In the genomic region with DNA sequence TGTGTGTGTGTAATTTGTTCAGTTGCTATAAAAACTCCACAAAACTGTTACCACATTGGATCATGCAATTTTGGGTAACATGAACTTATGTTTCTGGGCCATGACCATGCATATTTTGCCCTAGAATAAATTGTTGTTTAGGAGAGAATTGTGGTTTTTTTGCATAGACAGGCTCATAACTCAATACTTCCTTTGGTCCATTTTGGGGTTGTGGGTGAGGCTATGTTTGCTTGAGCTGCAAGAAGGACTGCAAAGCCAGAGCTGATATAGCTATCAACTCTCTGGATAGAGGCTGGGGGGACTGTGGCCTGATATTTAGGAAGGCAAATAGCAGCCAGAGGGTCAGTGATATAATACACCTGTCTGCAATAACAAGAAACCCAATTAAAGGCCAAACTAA, we compare ENCODE assay signal across 22 mouse cellular contexts.
DNase-seq lines count a peak whose midpoint lies in the region; ATAC-seq lines count a peak whose summit lies in the region.
"Had no signal": no experiment of that assay in that cellular context is flagged by ENCODE, and none has a peak within 500 bp of the region (broad histone marks: within the 10 kb centered on the region; RNA-seq: fewer than 3 reads in every experiment).

No protein-coding gene starts in this region.

- no peak overlapping the region for H3K27ac ChIP-seq in midbrain, embryonic 11.5 days (ENCODE audit: low read depth, low read length)
- H3K27ac ChIP-seq in midbrain, embryonic 15.5 days, result no peak overlapping the region

- peak; percentile 47 for DNase-seq in midbrain, embryonic 11.5 days (ENCODE audit: low spot score, missing footprints)
- DNase-seq in kidney, postnatal 10 days, result no peak
- no peak for DNase-seq in left cerebral cortex, postnatal 4 days
- no peak for DNase-seq in spleen, postnatal 4 days (ENCODE audit: low spot score in 2 of 2)
- DNase-seq: adrenal gland, adult 2 months; adrenal gland, adult 8-10 months; adrenal gland, postnatal 10 days; adrenal gland, postnatal 14 days; adrenal gland, postnatal 25 days; adrenal gland, postnatal 36 days; B cell, adult 2 months; cerebellum, adult 11 months; cerebellum, adult 11-12 months had no signal

- no peak for ATAC-seq in midbrain, embryonic 11.5 days (ENCODE audit: low FRiP score)
- ATAC-seq in midbrain, embryonic 15.5 days (replicated peaks), result no peak
- ATAC-seq in common myeloid progenitor, adult 5-6 weeks (replicated peaks; ENCODE audit: low read depth, poor library complexity, severe bottlenecking), result peak; percentile 89
- ATAC-seq in hematopoietic stem cell, adult 5-6 weeks (replicated peaks in 1 of 2; ENCODE audit: insufficient read depth in 1 of 2, low FRiP score in 2 of 2, low TSS enrichment in 1 of 2, low read depth in 1 of 2, poor library complexity in 2 of 2, severe bottlenecking in 2 of 2), result peak; percentile 95 to 97
- ATAC-seq in megakaryocyte progenitor cell, adult 5-6 weeks (replicated peaks; ENCODE audit: poor library complexity), result peak; percentile 23; the same call in 1 of the 2 replicates
- ATAC-seq: activated CD4-positive, CD25-positive, alpha-beta regulatory T cell, adult 4 months; CD4-positive, CD25-positive, alpha-beta regulatory T cell, adult 4 months; Patski had no signal

- no peak overlapping the region for H3K4me3 ChIP-seq in midbrain, embryonic 11.5 days (ENCODE audit: low read depth, low read length)
- H3K4me3 ChIP-seq in midbrain, embryonic 15.5 days, result no peak overlapping the region

- intact Hi-C loops in left cerebral cortex, postnatal 4 days (cut with DNase I), result no loop called here

- H3K4me2 ChIP-seq in midbrain, embryonic 11.5 days, result no peak overlapping the region
- H3K4me2 ChIP-seq in midbrain, embryonic 15.5 days, result no peak overlapping the region

- no peaks in the 10 kb centered on the region for H3K27me3 ChIP-seq in midbrain, embryonic 11.5 days (ENCODE audit: control insufficient read depth, insufficient read depth, low read length)
- H3K27me3 ChIP-seq in midbrain, embryonic 15.5 days (replicated peaks), result no peaks in the 10 kb centered on the region
- H3K27me3 ChIP-seq: CH12.LX had no signal

- no peak overlapping the region for H3K9ac ChIP-seq in midbrain, embryonic 11.5 days (ENCODE audit: low read length)
- H3K9ac ChIP-seq in midbrain, embryonic 15.5 days, result no peak overlapping the region

- H3K36me3 ChIP-seq in midbrain, embryonic 11.5 days (ENCODE audit: control insufficient read depth, insufficient read depth, low read length), result no peaks in the 10 kb centered on the region
- no peaks in the 10 kb centered on the region for H3K36me3 ChIP-seq in midbrain, embryonic 15.5 days (replicated peaks)
- H3K36me3 ChIP-seq: G1E had no signal

- 0 out of 2 replicates have a peak, but pooled peaks cover 4% of the 10 kb centered on the region for H3K4me1 ChIP-seq in midbrain, embryonic 11.5 days (ENCODE audit: control insufficient read depth, insufficient read depth, low read length)
- H3K4me1 ChIP-seq in midbrain, embryonic 15.5 days, result no peaks in the 10 kb centered on the region

- no peaks in the 10 kb centered on the region for H3K9me3 ChIP-seq in midbrain, embryonic 11.5 days (ENCODE audit: control insufficient read depth, low read length)
- H3K9me3 ChIP-seq in midbrain, embryonic 15.5 days, result no peaks in the 10 kb centered on the region
- H3K9me3 ChIP-seq: G1E had no signal

Comparison
In these comparisons a context has a peak if more than half of its experiments do, and no peak if none do; other contexts are left out.
1. ATAC-seq: peak in common myeloid progenitor, adult 5-6 weeks (single experiment), hematopoietic stem cell, adult 5-6 weeks (2 of 2) and megakaryocyte progenitor cell, adult 5-6 weeks (single experiment); none in midbrain, embryonic 11.5 days (single experiment) and midbrain, embryonic 15.5 days (single experiment).